Mouse (Mus musculus) testis, adult 2 months (tissue): ENCODE data around the gene Krba1. TPM values are rescaled to one million over a fixed set of nuclear protein-coding genes. Genes with fewer than 3 reads are reported as not detected.

Experiments
- H3K27ac ChIP-seq: fragments of 200-500 bp; 2 replicates; pipeline ENCODE4 v1.5.1; 2012; ENCODE audit warnings: low read depth, low read length; ENCODE audit not compliant: control insufficient read depth, insufficient read depth
- H3K27me3 ChIP-seq: fragments of 200-500 bp; 2 replicates; pipeline ENCODE4 v1.6.1; 2012; ENCODE audit warnings: mild to moderate bottlenecking, low read length, moderate library complexity; ENCODE audit not compliant: control insufficient read depth, insufficient read depth
- H3K36me3 ChIP-seq: fragments of 200-500 bp; 2 replicates; pipeline ENCODE4 v1.6.1; 2012; ENCODE audit warnings: mild to moderate bottlenecking, low read length; ENCODE audit not compliant: control insufficient read depth, insufficient read depth
- H3K4me1 ChIP-seq: fragments of 200-500 bp; 2 replicates; pipeline ENCODE4 v1.6.1; 2012; ENCODE audit warnings: low read length; ENCODE audit not compliant: control insufficient read depth, insufficient read depth
- H3K4me3 ChIP-seq: fragments of 200-500 bp; 2 replicates; pipeline ENCODE4 v1.5.1; 2012; ENCODE audit warnings: low read depth, mild to moderate bottlenecking, low read length, moderate library complexity, mixed read lengths; ENCODE audit not compliant: control insufficient read depth
- CTCF ChIP-seq: fragments of 200-500 bp; IDR thresholded peaks from 2 replicates; pipeline ENCODE4 v1.5.1; 2012; ENCODE audit warnings: low read depth, mild to moderate bottlenecking, inconsistent platforms, low read length, moderate library complexity; ENCODE audit not compliant: control insufficient read depth, insufficient read depth, insufficient replicate concordance
- POLR2A ChIP-seq: fragments of 200-500 bp; IDR thresholded peaks from 2 replicates; pipeline ENCODE4 v1.6.1; 2012; ENCODE audit warnings: low read depth, mild to moderate bottlenecking, inconsistent platforms, low read length, moderate library complexity; ENCODE audit not compliant: control insufficient read depth
- polyA plus RNA-seq: library from polyadenylated mRNA; depleted of rRNA; stranded (reverse); fragments of >200 nt; gene quantifications from 2 replicates; pipeline ENCODE4 v1.2.3, GENCODE M21; 2012; rRNA removed

Krba1 gene
- polyA plus RNA-seq, 1 experiment: 54.8 TPM

DNA sequence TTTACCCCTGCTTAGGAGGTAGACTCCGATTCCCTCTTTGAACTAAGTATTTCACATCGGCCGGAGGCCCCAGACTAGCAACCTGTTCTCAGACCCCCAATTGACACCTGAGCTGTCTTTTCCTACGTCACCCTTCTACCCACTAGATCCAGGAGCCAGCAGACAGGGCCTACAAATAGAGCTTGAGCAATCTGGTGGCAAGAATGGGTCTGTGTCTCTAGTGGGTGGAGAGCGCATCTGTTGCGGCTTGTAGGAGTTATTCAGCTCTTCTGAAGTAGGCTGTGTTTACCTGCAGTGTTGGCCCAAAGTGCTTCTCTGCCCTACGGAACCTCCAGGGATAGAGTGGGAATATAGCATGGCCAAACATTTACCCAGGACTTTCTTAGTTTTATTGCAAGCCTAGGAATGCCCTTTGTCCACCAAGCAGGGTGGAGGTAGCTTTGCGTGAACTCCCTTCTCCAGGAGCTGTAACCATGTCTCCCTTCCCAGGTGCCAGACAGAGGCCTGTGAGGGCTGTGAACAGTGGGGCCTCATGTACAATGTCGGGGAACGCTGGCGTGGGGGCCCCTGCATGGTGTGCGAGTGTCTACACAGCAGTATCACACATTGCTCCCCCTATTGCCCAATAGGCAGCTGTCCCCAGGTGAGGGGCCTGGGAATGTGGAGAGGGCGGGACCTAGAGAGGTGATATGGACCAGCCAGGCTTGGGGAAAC, 69.7 kb downstream of the Krba1 start:
- TF ChIP-seq CTCF (no peak), POLR2A (no peak)
- Histone ChIP-seq H3K27me3 (no peaks in the 10 kb centered on the region), H3K4me1 (no peaks in the 10 kb centered on the region), H3K36me3 (no peaks in the 10 kb centered on the region), H3K4me3 (no peak overlapping the region), H3K27ac (no peak overlapping the region)

DNA sequence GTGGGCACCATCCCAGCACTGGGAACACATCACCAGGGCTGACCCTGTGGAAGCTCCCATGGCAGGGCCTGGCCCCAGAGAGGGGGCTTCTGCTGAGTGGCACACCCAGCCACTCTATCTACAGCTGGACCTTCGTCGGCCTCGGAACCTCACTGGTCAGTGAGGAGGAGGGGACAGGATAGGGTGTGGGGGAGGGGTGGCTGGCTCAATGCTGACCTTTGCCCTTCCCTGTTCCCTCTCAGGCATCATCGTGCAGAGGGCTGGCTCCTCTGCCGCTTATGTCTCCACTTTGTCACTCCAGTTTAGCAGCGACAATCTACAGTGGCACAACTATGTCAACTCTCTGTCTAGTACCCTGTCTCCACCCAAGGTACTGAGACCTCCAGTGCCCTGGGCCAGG, 71.3 kb downstream of the Krba1 start:
- H3K4me3 ChIP-seq: no peak overlapping the region
- H3K36me3 ChIP-seq: no peaks in the 10 kb centered on the region
- TF ChIP-seq POLR2A (no peak), CTCF (no peak)
- no peaks in the 10 kb centered on the region for H3K27me3 ChIP-seq
- no peaks in the 10 kb centered on the region for H3K4me1 ChIP-seq
- H3K27ac ChIP-seq: no peak overlapping the region

DNA sequence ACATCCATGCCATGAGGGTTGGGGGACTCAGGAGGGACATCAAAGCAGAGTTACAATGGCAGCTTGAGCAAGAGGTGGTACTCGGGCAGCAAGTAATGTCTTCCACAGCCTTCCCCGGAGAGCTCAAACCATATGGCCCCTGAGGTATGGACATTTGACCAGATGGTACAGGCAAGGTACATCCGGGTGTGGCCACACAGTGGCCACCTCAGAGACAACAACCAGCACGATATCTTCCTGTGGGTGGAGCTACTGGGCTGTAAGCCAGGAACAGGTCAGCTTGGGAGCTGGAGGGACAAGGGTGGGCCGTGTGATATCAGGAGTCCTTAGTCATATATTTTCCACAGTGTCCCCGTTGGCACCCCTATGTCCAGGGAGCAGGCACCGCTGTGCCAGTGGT, 72.1 kb downstream of the Krba1 start:
- Histone ChIP-seq H3K27me3 (no peaks in the 10 kb centered on the region), H3K27ac (no peak overlapping the region), H3K4me3 (no peak overlapping the region), H3K4me1 (no peaks in the 10 kb centered on the region), H3K36me3 (no peaks in the 10 kb centered on the region)
- TF ChIP-seq POLR2A (no peak), CTCF (no peak)

Other genes starting within 250 kb of the Krba1 start
- 1.4 and 1.8 TPM in 2 replicates for gene Zfp467, start 50.2 kb downstream of the Krba1 start, polyA plus RNA-seq
- gene Sspo, start 52.6 kb downstream of the Krba1 start, polyA plus RNA-seq: 1.6 and 2.1 TPM in 2 replicates
- gene Atp6v0e2, start 142.0 kb downstream of the Krba1 start, polyA plus RNA-seq: 18.7 and 20.4 TPM in 2 replicates
- 54.3 and 54.4 TPM in 2 replicates for gene Lrrc61, start 159.2 kb downstream of the Krba1 start, polyA plus RNA-seq
- 10.5 and 11.0 TPM in 2 replicates for gene Rarres2, start 177.2 kb downstream of the Krba1 start, polyA plus RNA-seq
- gene Gm45021, start 194.0 kb downstream of the Krba1 start, polyA plus RNA-seq: not detected in 2 replicates
- 16.8 and 17.8 TPM in 2 replicates for gene Repin1, start 198.3 kb downstream of the Krba1 start, polyA plus RNA-seq
- gene Gm44965, start 198.4 kb downstream of the Krba1 start, polyA plus RNA-seq: not detected in 2 replicates
- 1.8 and 1.9 TPM in 2 replicates for gene Zfp775, start 206.5 kb downstream of the Krba1 start, polyA plus RNA-seq
- gene AI854703, start 231.2 kb downstream of the Krba1 start, polyA plus RNA-seq: 0.31 TPM in 2 replicates